Mouse (Mus musculus): ENCODE data around the gene Cep72.

DNA sequence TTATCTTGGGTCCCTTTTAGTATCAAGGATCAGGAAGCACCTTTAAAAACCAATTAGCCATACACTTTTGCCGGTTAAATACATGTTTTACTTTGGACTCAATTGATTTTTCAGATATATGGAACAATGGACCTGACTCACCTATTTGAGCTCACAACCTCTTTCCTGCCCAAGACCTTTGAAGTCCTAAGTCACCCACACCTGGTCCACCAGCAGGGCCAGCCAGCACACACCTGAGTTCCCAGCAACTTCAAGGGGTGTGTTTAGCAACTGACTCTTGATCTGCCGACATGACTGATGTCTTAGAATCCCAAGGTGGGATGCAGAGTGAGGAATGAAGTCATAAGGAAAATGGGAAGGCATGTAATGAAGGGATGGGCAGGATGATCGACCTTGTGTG is 9.6 kb upstream of the Cep72 start:
- TF ChIP-seq CTCF (IDR thresholded peaks at IDR 0.05; ENCODE audit: control insufficient read depth, insufficient read depth, insufficient read length) (no peak), MAX (IDR thresholded peaks at IDR 0.05) (no peak)

All from C2C12 (cell line).